Mouse (Mus musculus) myocyte (in vitro differentiated cells): ENCODE measurements at regions not wholly inside any gene's neighbourhood (a gene's known extent, or its start where the extent isn't known, plus 50 kb on each side); places are given as distances from the start of the nearest gene placed in this dataset.

Source experiments
- E2F4 ChIP-seq: IDR thresholded peaks from one replicate; pipeline ENCODE4 v1.6.1; 2011; ENCODE audit warnings: mild to moderate bottlenecking, control low read depth, moderate library complexity; ENCODE audit not compliant: insufficient read depth
- MAX ChIP-seq: IDR thresholded peaks from one replicate; pipeline ENCODE4 v1.6.1; 2011; ENCODE audit warnings: low read depth, mild to moderate bottlenecking, control low read depth
- MYOD1 ChIP-seq, 3 experiments: IDR thresholded peaks; one replicate each; pipeline ENCODE4 v1.6.1; 2011; ENCODE audit warnings: control low read depth in 2 of 3, low read depth in 2 of 3, mild to moderate bottlenecking in 2 of 3, moderate library complexity in 1 of 3; ENCODE audit not compliant: insufficient read length in 2 of 3, control insufficient read depth in 1 of 3
- MYOG ChIP-seq, 3 experiments: IDR thresholded peaks; one replicate each; pipeline ENCODE4 v1.6.1; 2011; ENCODE audit warnings: control low read depth in 2 of 3, low read depth in 2 of 3, mild to moderate bottlenecking in 2 of 3; ENCODE audit not compliant: insufficient read length in 2 of 3, control insufficient read depth in 1 of 3, insufficient read depth in 1 of 3
- POLR2A ChIP-seq: IDR thresholded peaks from one replicate; pipeline ENCODE4 v1.6.1; 2011; ENCODE audit warnings: low read depth, mild to moderate bottlenecking, control low read depth, moderate library complexity; ENCODE audit not compliant: insufficient read length
- TCF12 ChIP-seq: IDR thresholded peaks from one replicate; pipeline ENCODE4 v1.6.1; 2011; ENCODE audit warnings: mild to moderate bottlenecking, control low read depth; ENCODE audit not compliant: poor library complexity, insufficient read depth, severe bottlenecking
- USF1 ChIP-seq: IDR thresholded peaks from one replicate; pipeline ENCODE4 v1.6.1; 2011; ENCODE audit warnings: low read depth, mild to moderate bottlenecking, control low read depth, moderate library complexity

DNA sequence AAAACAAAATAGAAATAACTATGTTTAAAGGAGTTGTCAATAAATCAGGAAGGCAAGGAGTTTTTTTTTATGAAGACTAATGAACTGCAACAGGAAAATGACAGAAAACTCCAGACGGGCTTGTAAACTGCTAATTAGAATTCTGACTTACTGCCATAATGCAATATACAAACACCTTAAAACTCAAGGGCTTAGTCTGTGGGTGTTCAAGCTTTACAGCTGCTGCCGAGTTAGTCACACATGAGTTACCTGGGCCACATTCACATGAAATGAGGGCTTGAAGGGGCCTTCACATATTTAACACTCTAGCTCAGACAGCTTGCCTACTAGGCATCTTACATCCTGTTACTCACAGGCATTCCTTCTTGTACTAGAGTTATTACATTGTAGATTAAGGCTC lies 256.9 kb downstream of the Aldoart1 start:
- no peak for TF ChIP-seq POLR2A
- no peak for TF ChIP-seq MAX
- no peak for TF ChIP-seq TCF12
- no peak for TF ChIP-seq USF1
- no peak for TF ChIP-seq E2F4
- no peak for TF ChIP-seq MYOD1 (IDR thresholded peaks at IDR 0.05; ENCODE audit: control insufficient read depth in 1 of 3, insufficient read length in 2 of 3, low read depth in 2 of 3)
- TF ChIP-seq MYOG (IDR thresholded peaks at IDR 0.05; ENCODE audit: control insufficient read depth in 1 of 3, insufficient read depth in 1 of 3, insufficient read length in 2 of 3, low read depth in 2 of 3), result no peak
